Mouse (Mus musculus) megakaryocyte, embryonic 14.5 days (primary cell): ENCODE measurements at regions not wholly inside any gene's neighbourhood (a gene's known extent, or its start where the extent isn't known, plus 50 kb on each side); places are given as distances from the start of the nearest gene placed in this dataset.

Source experiments
- FLI1 ChIP-seq: IDR thresholded peaks from 2 replicates; pipeline ENCODE4 v1.6.1; 2012; ENCODE audit warnings: low read length, inconsistent platforms, mixed read lengths
- GATA1 ChIP-seq: IDR thresholded peaks from 3 replicates; pipeline ENCODE4 v1.6.1; 2012; ENCODE audit warnings: mixed read lengths, low read length, inconsistent platforms, borderline replicate concordance

GRCm38 (mm10) chr8:92735646-92736045 is 61.6 kb downstream of the Irx6 start:
- TF ChIP-seq GATA1 = no peak
- TF ChIP-seq FLI1 = no peak
